Mouse (Mus musculus): ENCODE data around the gene Gm13539.

GRCm38 (mm10) chr2:25741671-25742070 is 40.4 kb upstream of the Gm13539 start:
- TF ChIP-seq POLR2A (IDR thresholded peaks at IDR 0.05; ENCODE audit: borderline replicate concordance, insufficient read depth, low read length) (no peak), CTCF (IDR thresholded peaks at IDR 0.05; ENCODE audit: borderline replicate concordance, insufficient read depth, low read depth, low read length) (no peak)
